Mouse (Mus musculus) lung, adult 2 months (tissue): ENCODE measurements around the gene Cib4.

Source experiments
- CTCF ChIP-seq: fragments of 200-500 bp; IDR thresholded peaks from 2 replicates; pipeline ENCODE4 v1.5.1; 2011; ENCODE audit warnings: mild to moderate bottlenecking, low read length, control low read depth; ENCODE audit not compliant: insufficient read depth
- POLR2A ChIP-seq: fragments of 200-500 bp; IDR thresholded peaks from 2 replicates; pipeline ENCODE4 v1.6.1; 2011; ENCODE audit warnings: low read depth, mild to moderate bottlenecking, control low read depth, low read length, borderline replicate concordance; ENCODE audit errors: extremely low read depth

DNA sequence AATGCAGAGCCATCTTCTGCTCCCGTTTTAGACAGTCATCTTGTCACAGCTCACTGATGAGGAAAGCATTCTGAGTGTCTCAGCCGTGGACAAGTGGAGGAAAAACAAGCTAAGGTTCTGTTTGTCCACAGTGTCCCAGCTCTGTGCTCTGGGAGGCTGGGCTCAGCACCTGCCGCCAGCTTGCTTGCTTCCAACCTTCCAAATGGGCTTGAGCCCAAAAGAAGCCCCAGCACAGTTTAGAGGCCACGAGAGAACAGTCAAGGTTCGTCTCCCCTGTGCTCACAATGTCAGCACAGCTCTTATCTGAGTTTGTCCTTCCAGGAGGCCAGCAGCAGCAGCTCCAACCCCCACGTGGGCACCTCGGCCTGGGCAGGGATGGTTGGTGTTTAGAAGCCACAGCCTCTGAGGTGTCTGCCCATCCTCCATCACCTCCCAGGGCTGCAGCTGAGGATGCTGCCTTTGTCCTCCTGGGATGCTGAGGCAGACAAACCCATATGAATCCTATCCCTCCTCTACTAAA, 9.5 kb downstream of the Cib4 start:
- TF ChIP-seq CTCF (no peak), POLR2A (no peak)
